Mouse (Mus musculus): ENCODE measurements around the gene Rbm31y. TPM values are rescaled to one million over a fixed set of nuclear protein-coding genes. Genes with fewer than 3 reads are reported as not detected.

Gene Rbm31y
- not detected for polyA plus RNA-seq (2017; shearing (Covaris generic))

GRCm38 (mm10) chrY:17400461-17400860, at the start of gene Rbm31y:
Gene Rbm31y (plus strand): TSS chrY:17400761.

